Mouse (Mus musculus) large intestine, adult 2 months (tissue): ENCODE measurements around the gene Vsig1. TPM values are rescaled to one million over a fixed set of nuclear protein-coding genes. Genes with fewer than 3 reads are reported as not detected.

Source experiments
- DNase-seq: peaks from one replicate; pipeline ENCODE4 v3.0.0-alpha.2; 2012; ENCODE audit warnings: low read depth, low spot score
- WGBS: fragments of 180-500 bp; shearing (Covaris S2); methylation state at CpG from one replicate; pipeline ENCODE4 v1.1.7; 2018; 5-methylcytosine and 5-hydroxymethylcytosine counted together
- polyA plus RNA-seq: library from polyadenylated mRNA; depleted of rRNA; stranded (reverse); fragments of >200 nt; gene quantifications from 2 replicates; pipeline ENCODE4 v1.2.3, GENCODE M21; 2012; rRNA removed

The Vsig1 gene
- polyA plus RNA-seq, result 0.15 TPM in 1 of 2 replicates, not detected in the other

- DNase-seq, result no peak
- 40% methylated on average over 7 of the region's 7 CpGs for WGBS
Observed at GRCm38 (mm10) chrX:140907360-140907759, at the start of gene Vsig1. Gene Vsig1, plus strand, starts transcription at chrX:140907608.

- WGBS, result 83% methylated on average over 6 of the region's 6 CpGs
- DNase-seq, result no peak
Observed at GRCm38 (mm10) chrX:140862760-140863159, 44.6 kb upstream of the Vsig1 start.

- no peak for DNase-seq
- 82% methylated on average over 4 of the region's 4 CpGs for WGBS
Observed at GRCm38 (mm10) chrX:140863431-140863830, 44.0 kb upstream of the Vsig1 start.

GRCm38 (mm10) chrX:140887193-140887592 lies 20.2 kb upstream of the Vsig1 start:
- WGBS, result 89% methylated on average over 2 of the region's 2 CpGs

GRCm38 (mm10) chrX:140891796-140892195 lies 15.6 kb upstream of the Vsig1 start:
- DNase-seq, result no peak
- WGBS, result 83% methylated on average over 4 of the region's 4 CpGs

More at GRCm38 (mm10) chrX:140887193-140887592, 20.2 kb upstream of the Vsig1 start:
- DNase-seq, result no peak

GRCm38 (mm10) chrX:140903487-140903886 lies 3.9 kb upstream of the Vsig1 start:
- DNase-seq, result no peak
- 48% methylated on average over 3 of the region's 3 CpGs for WGBS

GRCm38 (mm10) chrX:140921321-140921720 lies 13.9 kb downstream of the Vsig1 start:
- 81% methylated on average over 6 of the region's 6 CpGs for WGBS
- no peak for DNase-seq

- no peak for DNase-seq
- WGBS, result 62% methylated on average over 3 of the region's 3 CpGs
Observed at GRCm38 (mm10) chrX:140932066-140932465, 24.7 kb downstream of the Vsig1 start.

- no peak for DNase-seq
- WGBS, result 79% methylated on average over 3 of the region's 3 CpGs
Observed at GRCm38 (mm10) chrX:140933263-140933662, 25.9 kb downstream of the Vsig1 start.

GRCm38 (mm10) chrX:140936271-140936670 lies 28.9 kb downstream of the Vsig1 start:
- 58% methylated on average over 5 of the region's 5 CpGs for WGBS
- no peak for DNase-seq

- no peak for DNase-seq
- WGBS, result 84% methylated on average over 4 of the region's 4 CpGs
Observed at GRCm38 (mm10) chrX:140953618-140954017, 46.2 kb downstream of the Vsig1 start.

GRCm38 (mm10) chrX:140956272-140956940 lies 49.0 kb downstream of the Vsig1 start, which contains the start of the genes Psmd10 and Atg4a:
Gene Psmd10, minus strand, starts transcription at chrX:140956728.
Gene Atg4a, plus strand, starts transcription at chrX:140956907.
- peak; percentile 75 for DNase-seq
- 17% methylated on average over 23 of the region's 23 CpGs for WGBS

GRCm38 (mm10) chrX:140956959-140957358 lies 49.6 kb downstream of the Vsig1 start:
- no peak for DNase-seq
- 11% methylated on average over 5 of the region's 5 CpGs for WGBS

- 90% methylated on average over 1 of the region's 1 CpGs for WGBS
Observed at GRCm38 (mm10) chrX:140978943-140979342, 71.5 kb downstream of the Vsig1 start.

GRCm38 (mm10) chrX:140979546-140979945 lies 72.1 kb downstream of the Vsig1 start:
- 62% methylated on average over 2 of the region's 2 CpGs for WGBS

More at GRCm38 (mm10) chrX:140978943-140979342, 71.5 kb downstream of the Vsig1 start:
- DNase-seq, result no peak

GRCm38 (mm10) chrX:140980163-140980562 lies 72.8 kb downstream of the Vsig1 start:
- no peak for DNase-seq
- WGBS, result 66% methylated on average over 4 of the region's 4 CpGs

More at GRCm38 (mm10) chrX:140979546-140979945, 72.1 kb downstream of the Vsig1 start:
- no peak for DNase-seq

GRCm38 (mm10) chrX:140983206-140983960 lies 76.0 kb downstream of the Vsig1 start:
- DNase-seq, result no peak
- 40% methylated on average over 6 of the region's 6 CpGs for WGBS

GRCm38 (mm10) chrX:140984795-140985194 lies 77.4 kb downstream of the Vsig1 start:
- no peak for DNase-seq
- WGBS, result 29% methylated on average over 6 of the region's 6 CpGs

- DNase-seq, result no peak
- 61% methylated on average over 2 of the region's 2 CpGs for WGBS
Observed at GRCm38 (mm10) chrX:140985256-140985655, 77.8 kb downstream of the Vsig1 start.
